Mouse (Mus musculus): Measurements from ENCODE around the gene Cyb561. TPM values are rescaled to one million over a fixed set of nuclear protein-coding genes. Genes with fewer than 3 reads are reported as not detected.

The Cyb561 gene
- total and polyA plus RNA-seq, 2 experiments: 3.2 to 3.7 TPM

DNA sequence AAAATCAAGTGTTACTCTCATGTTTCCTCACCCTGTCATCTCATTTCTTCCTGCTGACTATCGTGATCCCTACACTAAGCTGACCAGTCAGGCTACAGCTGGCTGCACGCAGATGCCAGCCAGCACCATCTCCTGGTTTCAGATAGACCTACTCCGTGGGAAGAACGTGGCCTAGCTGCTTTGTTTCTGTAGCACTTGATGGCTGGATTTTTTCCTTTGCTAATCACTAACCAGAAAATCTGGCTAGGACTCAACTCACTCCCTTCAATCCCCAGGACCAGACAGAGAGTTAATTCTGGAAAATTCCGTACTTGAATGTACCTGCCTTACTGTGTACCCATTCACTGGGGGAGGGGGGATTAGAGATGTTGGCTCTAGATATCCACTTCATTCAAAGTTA is 25.0 kb downstream of the Cyb561 start:
- TF ChIP-seq CTCF (IDR thresholded peaks at IDR 0.05; ENCODE audit: low read depth, low read length) (no peak), POLR2A (IDR thresholded peaks at IDR 0.05; ENCODE audit: extremely low read depth, insufficient read depth, low read length) (no peak)
- no peaks in the 10 kb centered on the region for H3K79me2 ChIP-seq (ENCODE audit: control insufficient read depth, insufficient read depth, low read length)
- DNase-seq (ENCODE audit: extremely low read depth, low read depth, low spot score): no peak
- no peak overlapping the region for H3K4me3 ChIP-seq (ENCODE audit: insufficient read depth, low read depth, low read length)
- H3K36me3 ChIP-seq (ENCODE audit: control insufficient read depth, insufficient read depth, low read length): no peaks in the 10 kb centered on the region
- no peak overlapping the region for H3K9ac ChIP-seq (ENCODE audit: low read depth, low read length)
- no peaks in the 10 kb centered on the region for H3K4me1 ChIP-seq (ENCODE audit: control insufficient read depth, insufficient read depth, low read length)
- no peaks in the 10 kb centered on the region for H3K27me3 ChIP-seq (ENCODE audit: control insufficient read depth, insufficient read depth, low read length)
- no peak overlapping the region for H3K27ac ChIP-seq (replicated peaks; ENCODE audit: insufficient read depth, low read depth, low read length)
- 83% methylated on average over 5 of the region's 5 CpGs for WGBS

DNA sequence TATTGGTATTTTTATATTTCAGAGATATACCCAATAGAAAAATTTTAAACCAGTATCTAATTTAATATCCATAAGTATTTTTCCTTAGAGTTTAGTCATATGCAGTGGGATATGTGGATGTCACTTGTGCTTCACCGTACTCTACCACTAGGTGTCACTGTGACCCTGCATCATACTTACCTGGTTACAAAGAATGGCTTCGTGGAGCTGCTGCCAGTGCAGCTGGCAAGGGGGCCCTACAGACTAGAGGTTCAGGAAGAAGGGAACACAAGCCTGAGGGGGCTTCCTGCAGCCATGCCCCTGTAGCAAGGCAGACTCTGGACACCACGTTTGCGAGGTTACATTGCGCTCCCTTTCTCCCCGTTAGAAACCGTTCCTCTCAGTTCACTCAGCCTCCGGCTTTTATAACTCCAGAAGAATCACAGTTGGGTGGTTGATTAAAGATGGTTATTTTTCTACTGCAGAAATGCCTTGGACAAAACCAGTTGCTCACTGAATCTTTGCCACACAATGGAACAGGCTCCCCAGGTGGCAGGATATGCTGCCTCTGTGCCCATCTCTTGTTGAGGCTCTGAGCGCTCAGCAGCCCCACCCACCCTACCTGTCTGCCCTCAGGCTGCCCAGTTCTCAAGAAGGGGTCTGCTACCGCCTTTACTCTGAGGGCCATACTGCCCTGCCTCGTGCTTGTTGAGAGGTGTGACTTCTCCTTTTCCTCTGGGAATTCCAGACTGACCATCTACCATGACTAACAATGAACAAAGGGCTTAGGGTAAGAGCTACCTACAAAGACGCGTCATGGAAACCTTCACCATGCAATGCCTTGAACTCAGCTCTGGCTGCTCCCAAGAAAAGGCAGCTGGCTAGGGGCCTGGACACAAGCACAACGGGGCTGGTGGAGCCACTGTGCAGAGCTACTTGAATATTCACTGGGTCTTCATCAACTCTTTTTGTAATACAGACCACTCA is 25.8 kb downstream of the Cyb561 start:
- Histone ChIP-seq H3K27ac (replicated peaks; ENCODE audit: insufficient read depth, low read depth, low read length) (no peak overlapping the region), H3K9ac (ENCODE audit: low read depth, low read length) (no peak overlapping the region), H3K4me1 (ENCODE audit: control insufficient read depth, insufficient read depth, low read length) (no peaks in the 10 kb centered on the region), H3K27me3 (ENCODE audit: control insufficient read depth, insufficient read depth, low read length) (no peaks in the 10 kb centered on the region), H3K4me3 (ENCODE audit: insufficient read depth, low read depth, low read length) (no peak overlapping the region), H3K79me2 (ENCODE audit: control insufficient read depth, insufficient read depth, low read length) (no peaks in the 10 kb centered on the region), H3K36me3 (ENCODE audit: control insufficient read depth, insufficient read depth, low read length) (no peaks in the 10 kb centered on the region)
- WGBS: 70% methylated on average over 14 of the region's 14 CpGs
- no peak for TF ChIP-seq POLR2A (IDR thresholded peaks at IDR 0.05; ENCODE audit: extremely low read depth, insufficient read depth, low read length)
- peak; percentile 76 for TF ChIP-seq CTCF (IDR thresholded peaks at IDR 0.05; ENCODE audit: low read depth, low read length)
- peak; percentile 53 for DNase-seq (ENCODE audit: extremely low read depth, low read depth, low spot score)

DNA sequence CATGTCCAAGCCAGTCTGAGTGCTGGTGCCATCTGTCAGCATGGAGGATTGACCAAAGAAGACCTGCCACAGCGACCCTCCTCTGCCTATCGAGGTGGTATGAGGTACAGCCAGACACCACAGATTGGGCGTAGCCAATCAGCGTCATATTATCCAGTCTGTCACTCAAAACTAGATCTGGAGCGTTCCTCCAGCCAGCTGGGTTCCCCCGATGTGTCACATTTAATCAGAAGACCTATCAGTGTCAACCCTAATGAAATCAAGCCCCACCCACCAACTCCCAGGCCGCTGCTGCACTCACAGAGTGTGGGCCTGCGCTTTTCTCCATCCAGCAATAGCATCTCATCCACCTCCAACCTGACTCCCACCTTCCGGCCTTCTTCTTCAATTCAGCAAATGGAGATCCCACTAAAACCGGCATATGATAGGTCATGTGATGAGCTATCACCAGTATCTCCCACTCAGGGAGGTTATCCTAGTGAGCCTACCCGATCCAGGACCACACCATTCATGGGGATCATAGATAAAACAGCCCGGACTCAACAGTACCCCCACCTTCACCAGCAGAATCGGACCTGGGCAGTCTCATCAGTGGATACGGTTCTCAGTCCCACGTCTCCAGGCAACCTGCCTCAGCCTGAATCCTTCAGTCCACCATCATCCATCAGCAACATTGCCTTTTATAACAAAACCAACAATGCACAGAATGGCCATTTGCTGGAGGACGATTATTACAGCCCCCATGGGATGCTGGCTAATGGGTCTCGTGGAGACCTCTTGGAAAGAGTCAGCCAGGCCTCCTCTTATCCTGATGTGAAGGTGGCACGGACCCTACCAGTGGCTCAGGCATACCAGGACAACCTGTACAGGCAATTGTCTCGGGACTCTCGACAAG is 30.1 kb downstream of the Cyb561 start:
- no peaks in the 10 kb centered on the region for H3K4me1 ChIP-seq (ENCODE audit: control insufficient read depth, insufficient read depth, low read length)
- no peak overlapping the region for H3K27ac ChIP-seq (replicated peaks; ENCODE audit: insufficient read depth, low read depth, low read length)
- no peak overlapping the region for H3K4me3 ChIP-seq (ENCODE audit: insufficient read depth, low read depth, low read length)
- H3K79me2 ChIP-seq (ENCODE audit: control insufficient read depth, insufficient read depth, low read length): no peaks in the 10 kb centered on the region
- no peak for DNase-seq (ENCODE audit: extremely low read depth, low read depth, low spot score)
- no peaks in the 10 kb centered on the region for H3K27me3 ChIP-seq (ENCODE audit: control insufficient read depth, insufficient read depth, low read length)
- no peak for TF ChIP-seq POLR2A (IDR thresholded peaks at IDR 0.05; ENCODE audit: extremely low read depth, insufficient read depth, low read length)
- TF ChIP-seq CTCF (IDR thresholded peaks at IDR 0.05; ENCODE audit: low read depth, low read length): no peak
- 93% methylated on average over 20 of the region's 20 CpGs for WGBS
- no peak overlapping the region for H3K9ac ChIP-seq (ENCODE audit: low read depth, low read length)
- H3K36me3 ChIP-seq (ENCODE audit: control insufficient read depth, insufficient read depth, low read length): no peaks in the 10 kb centered on the region

DNA sequence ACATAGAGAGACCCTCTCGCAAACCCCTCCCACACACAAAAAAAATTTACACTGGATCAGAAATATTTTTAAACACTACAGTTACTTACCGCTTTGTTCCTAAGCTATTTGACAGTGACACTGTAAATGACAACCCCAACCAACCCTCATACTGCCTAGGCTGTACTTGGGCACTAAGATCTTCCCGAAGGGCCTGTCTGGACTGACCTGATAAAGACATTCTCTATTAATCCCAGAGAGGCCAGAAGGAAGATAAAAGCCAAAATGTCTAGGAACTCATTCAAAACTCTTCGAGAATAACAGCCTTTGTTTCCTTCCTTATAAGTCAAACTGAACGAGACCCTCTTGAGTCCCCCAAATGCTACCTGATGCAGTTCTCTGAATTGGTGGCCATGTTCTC is 31.9 kb downstream of the Cyb561 start:
- 94% methylated on average over 5 of the region's 5 CpGs for WGBS
- Histone ChIP-seq H3K27me3 (ENCODE audit: control insufficient read depth, insufficient read depth, low read length) (no peaks in the 10 kb centered on the region), H3K4me3 (ENCODE audit: insufficient read depth, low read depth, low read length) (no peak overlapping the region), H3K27ac (replicated peaks; ENCODE audit: insufficient read depth, low read depth, low read length) (no peak overlapping the region), H3K4me1 (ENCODE audit: control insufficient read depth, insufficient read depth, low read length) (no peaks in the 10 kb centered on the region), H3K9ac (ENCODE audit: low read depth, low read length) (no peak overlapping the region), H3K79me2 (ENCODE audit: control insufficient read depth, insufficient read depth, low read length) (no peaks in the 10 kb centered on the region), H3K36me3 (ENCODE audit: control insufficient read depth, insufficient read depth, low read length) (peaks cover under 1% of the 10 kb centered on the region; the same call in 1 of the 2 replicates)
- TF ChIP-seq POLR2A (IDR thresholded peaks at IDR 0.05; ENCODE audit: extremely low read depth, insufficient read depth, low read length) (no peak), CTCF (IDR thresholded peaks at IDR 0.05; ENCODE audit: low read depth, low read length) (no peak)
- no peak for DNase-seq (ENCODE audit: extremely low read depth, low read depth, low spot score)

DNA sequence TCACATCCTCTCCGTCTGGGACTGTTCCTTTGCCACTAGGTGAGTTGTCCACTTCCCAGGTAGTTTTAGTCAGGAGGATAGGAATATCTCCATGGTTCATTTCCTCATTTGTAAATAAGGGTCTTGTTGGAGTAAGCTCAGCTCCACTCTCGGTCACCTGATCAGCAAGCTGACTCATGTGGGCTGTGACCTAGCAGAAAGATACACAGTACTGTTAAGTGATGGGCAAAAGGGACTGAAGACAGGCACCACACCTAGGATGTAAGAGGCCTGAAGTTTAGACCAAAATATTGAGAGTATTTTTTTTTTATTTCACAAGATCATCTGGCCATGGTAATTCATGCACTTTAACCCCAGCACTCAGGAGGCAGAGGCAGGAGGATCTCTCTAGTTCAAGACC is 32.3 kb downstream of the Cyb561 start:
- no peak for DNase-seq (ENCODE audit: extremely low read depth, low read depth, low spot score)
- 99% methylated on average over 2 of the region's 2 CpGs for WGBS
- no peak overlapping the region for H3K27ac ChIP-seq (replicated peaks; ENCODE audit: insufficient read depth, low read depth, low read length)

More for the DNA sequence above, 32.3 kb downstream of the Cyb561 start:
- Histone ChIP-seq H3K4me3 (ENCODE audit: insufficient read depth, low read depth, low read length) (no peak overlapping the region), H3K36me3 (ENCODE audit: control insufficient read depth, insufficient read depth, low read length) (peaks cover 3% of the 10 kb centered on the region; the same call in 1 of the 2 replicates), H3K27me3 (ENCODE audit: control insufficient read depth, insufficient read depth, low read length) (no peaks in the 10 kb centered on the region), H3K4me1 (ENCODE audit: control insufficient read depth, insufficient read depth, low read length) (no peaks in the 10 kb centered on the region), H3K79me2 (ENCODE audit: control insufficient read depth, insufficient read depth, low read length) (no peaks in the 10 kb centered on the region), H3K9ac (ENCODE audit: low read depth, low read length) (no peak overlapping the region)
- no peak for TF ChIP-seq CTCF (IDR thresholded peaks at IDR 0.05; ENCODE audit: low read depth, low read length)
- no peak for TF ChIP-seq POLR2A (IDR thresholded peaks at IDR 0.05; ENCODE audit: extremely low read depth, insufficient read depth, low read length)

All from liver, adult 2 months (tissue).